Mouse (Mus musculus): ENCODE results near the gene Rtf1. TPM values are rescaled to one million over a fixed set of nuclear protein-coding genes. Genes with fewer than 3 reads are reported as not detected.
A peak's percentile ranks its signal among the peaks of the same experiment; 100 is the strongest.

Gene Rtf1
- polyA plus RNA-seq, 1 experiment: 32.5 TPM

DNA sequence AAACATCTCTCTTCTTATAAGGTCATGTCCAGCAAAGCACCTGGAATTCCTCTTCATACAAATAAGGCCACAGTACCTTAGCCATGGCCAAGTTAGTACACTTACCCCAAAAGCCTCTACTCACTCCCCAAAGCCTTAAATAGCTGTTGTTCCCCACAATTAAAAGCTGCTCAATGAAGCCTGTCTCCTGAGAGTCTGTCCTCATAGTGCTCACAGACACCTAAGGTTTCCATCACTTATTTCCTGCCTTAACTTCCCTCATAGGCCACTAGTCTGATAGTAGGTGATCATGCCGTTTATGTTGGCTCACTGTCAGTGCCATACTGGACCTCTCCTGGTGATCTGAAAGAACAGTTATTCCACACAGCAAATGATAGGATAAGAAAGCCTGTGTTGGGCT lies 87.4 kb downstream of the Rtf1 start:
- WGBS: 44% methylated on average over 1 of the region's 1 CpGs
- no peaks in the 10 kb centered on the region for H3K4me1 ChIP-seq (ENCODE audit: control insufficient read depth, insufficient read depth, low read length)
- no peak for DNase-seq
- no peaks in the 10 kb centered on the region for H3K27me3 ChIP-seq (ENCODE audit: control insufficient read depth, insufficient read depth, low read length)
- TF ChIP-seq CTCF (IDR thresholded peaks at IDR 0.05; ENCODE audit: borderline replicate concordance, insufficient read depth, low read depth, low read length) (no peak), POLR2A (IDR thresholded peaks at IDR 0.05; ENCODE audit: borderline replicate concordance, insufficient read depth, low read length) (no peak)
- H3K27ac ChIP-seq (ENCODE audit: insufficient read depth, low read length): no peak overlapping the region
- no peak overlapping the region for H3K4me3 ChIP-seq (replicated peaks; ENCODE audit: insufficient read depth, low read depth, low read length)

DNA sequence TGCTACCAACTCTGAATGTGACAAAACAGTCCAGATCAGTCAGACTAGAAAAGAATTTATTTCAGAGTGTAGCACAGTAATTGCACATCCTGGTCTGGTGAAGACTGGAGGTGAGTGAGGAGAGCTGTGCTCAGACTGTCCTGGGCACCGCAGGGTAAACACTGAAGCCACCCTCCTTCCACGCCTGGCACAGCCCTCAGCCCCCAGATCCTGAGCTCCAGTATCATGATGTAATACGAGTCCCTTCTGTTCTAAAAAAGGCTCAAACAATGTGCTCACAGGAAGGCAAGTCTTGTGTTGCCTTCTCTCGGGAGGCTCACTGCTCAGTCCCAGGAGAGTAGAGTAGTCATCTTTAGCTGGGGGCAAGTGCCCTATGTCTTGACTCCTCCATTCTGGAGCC lies 89.1 kb downstream of the Rtf1 start:
- H3K4me1 ChIP-seq (ENCODE audit: control insufficient read depth, insufficient read depth, low read length): no peaks in the 10 kb centered on the region
- 71% methylated on average over 4 of the region's 4 CpGs for WGBS
- no peak overlapping the region for H3K4me3 ChIP-seq (replicated peaks; ENCODE audit: insufficient read depth, low read depth, low read length)
- DNase-seq: no peak
- no peaks in the 10 kb centered on the region for H3K27me3 ChIP-seq (ENCODE audit: control insufficient read depth, insufficient read depth, low read length)
- TF ChIP-seq POLR2A (IDR thresholded peaks at IDR 0.05; ENCODE audit: borderline replicate concordance, insufficient read depth, low read length) (no peak), CTCF (IDR thresholded peaks at IDR 0.05; ENCODE audit: borderline replicate concordance, insufficient read depth, low read depth, low read length) (no peak)
- H3K27ac ChIP-seq (ENCODE audit: insufficient read depth, low read length): no peak overlapping the region

DNA sequence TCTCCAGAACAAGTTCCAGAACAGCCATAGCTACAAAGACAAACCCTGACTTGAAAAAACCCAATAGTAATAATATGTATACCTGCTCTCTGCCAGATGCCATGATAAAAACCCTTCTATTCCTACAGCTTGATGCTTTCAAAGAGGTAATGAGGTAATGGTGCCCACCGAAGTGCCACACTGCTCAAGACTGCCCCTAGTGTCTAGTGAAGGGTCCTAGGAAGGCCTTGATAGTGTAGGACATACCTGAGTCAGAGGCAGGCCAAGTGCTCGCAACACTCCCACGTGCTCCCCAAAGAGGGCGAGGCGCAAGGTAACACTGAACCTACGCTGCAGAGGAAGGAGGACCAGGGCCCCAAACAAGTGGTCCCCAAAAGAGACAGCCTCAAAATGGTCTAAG lies 92.4 kb downstream of the Rtf1 start:
- Histone ChIP-seq H3K27ac (ENCODE audit: insufficient read depth, low read length) (no peak overlapping the region), H3K4me3 (replicated peaks; ENCODE audit: insufficient read depth, low read depth, low read length) (no peak overlapping the region), H3K4me1 (ENCODE audit: control insufficient read depth, insufficient read depth, low read length) (peaks cover 8% of the 10 kb centered on the region; the same call in 1 of the 2 replicates), H3K27me3 (ENCODE audit: control insufficient read depth, insufficient read depth, low read length) (no peaks in the 10 kb centered on the region)
- WGBS: 93% methylated on average over 6 of the region's 6 CpGs
- no peak for DNase-seq
- TF ChIP-seq CTCF (IDR thresholded peaks at IDR 0.05; ENCODE audit: borderline replicate concordance, insufficient read depth, low read depth, low read length) (0 out of 2 replicates have a peak, but pooled peaks have one; percentile 8), POLR2A (IDR thresholded peaks at IDR 0.05; ENCODE audit: borderline replicate concordance, insufficient read depth, low read length) (no peak)

Other genes with a start within 250 kb of the Rtf1 start
- 17.1 and 17.3 TPM in 2 replicates for gene Ino80, start 197.4 kb upstream of the Rtf1 start, polyA plus RNA-seq (2012; rRNA removed)
- 0.90 and 1.2 TPM in 2 replicates for gene Exd1, start 127.4 kb upstream of the Rtf1 start, polyA plus RNA-seq (2012; rRNA removed)
- gene Chp1, start 127.4 kb upstream of the Rtf1 start, polyA plus RNA-seq (2012; rRNA removed): 126 and 142 TPM in 2 replicates
- 0.32 and 0.39 TPM in 2 replicates for gene Nusap1, start 56.8 kb upstream of the Rtf1 start, polyA plus RNA-seq (2012; rRNA removed)
- gene Oip5, start 56.6 kb upstream of the Rtf1 start, polyA plus RNA-seq (2012; rRNA removed): 0.39 and 0.41 TPM in 2 replicates
- gene Ndufaf1, start 12.2 kb upstream of the Rtf1 start, polyA plus RNA-seq (2012; rRNA removed): 24.7 and 28.0 TPM in 2 replicates
- 65.2 and 78.5 TPM in 2 replicates for gene Itpka, start 67.3 kb downstream of the Rtf1 start, polyA plus RNA-seq (2012; rRNA removed)
- 16.5 and 19.1 TPM in 2 replicates for gene Ltk, start 85.4 kb downstream of the Rtf1 start, polyA plus RNA-seq (2012; rRNA removed)
- gene Rpap1, start 112.5 kb downstream of the Rtf1 start, polyA plus RNA-seq (2012; rRNA removed): 15.9 and 17.5 TPM in 2 replicates
- 150 and 154 TPM in 2 replicates for gene Tyro3, start 122.7 kb downstream of the Rtf1 start, polyA plus RNA-seq (2012; rRNA removed)
- gene Mga, start 222.2 kb downstream of the Rtf1 start, polyA plus RNA-seq (2012; rRNA removed): 22.8 and 24.9 TPM in 2 replicates

Measured in cerebellum, adult 2 months (tissue).